In the genomic region with DNA sequence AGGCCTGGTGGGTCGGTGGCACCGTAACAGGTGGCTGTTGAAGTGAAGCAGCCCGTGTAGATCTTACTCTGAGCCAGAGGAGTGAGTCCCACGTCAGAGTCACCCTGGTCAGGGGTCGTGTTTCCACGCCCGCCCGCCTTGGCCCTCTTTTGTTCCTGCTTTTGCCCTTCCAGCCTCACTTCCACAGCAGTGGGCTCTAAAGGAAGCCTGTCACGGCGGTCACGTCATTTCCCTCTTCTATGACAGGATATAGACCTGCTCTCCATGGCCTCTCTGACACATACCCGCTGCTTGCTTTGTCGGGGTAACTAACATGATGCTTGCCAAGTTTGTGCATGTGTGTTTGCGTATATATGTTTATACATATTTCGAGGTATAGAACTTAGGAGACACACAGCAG, we compare ENCODE assay signal across 10 mouse cellular contexts. TPM values are rescaled to one million over a fixed set of nuclear protein-coding genes. Genes with fewer than 3 reads are reported as not detected.
DNase-seq lines count a peak whose midpoint lies in the region; ATAC-seq lines count a peak whose summit lies in the region.
"Had no signal": no experiment of that assay in that cellular context is flagged by ENCODE, and none has a peak within 500 bp of the region (broad histone marks: within the 10 kb centered on the region; RNA-seq: fewer than 3 reads in every experiment).

No protein-coding gene starts in this region.

- DNase-seq in forebrain, embryonic 10.5 days (ENCODE audit: extremely low spot score, low spot score): no peak
- no peak for DNase-seq in forebrain, embryonic 11.5 days (ENCODE audit: low spot score)
- DNase-seq in limb, embryonic 10.5 days (ENCODE audit: low spot score): no peak
- no peak for DNase-seq in frontal cortex, postnatal 25 days (ENCODE audit: low spot score in 2 of 2)
- DNase-seq in frontal cortex, postnatal 10 days (ENCODE audit: low spot score in 2 of 2): no peak
- DNase-seq: B cell, adult 2 months had no signal

- no peak overlapping the region for H3K4me2 ChIP-seq in forebrain, embryonic 11.5 days (ENCODE audit: low read depth, low read length, severe bottlenecking)
- H3K4me2 ChIP-seq in limb, embryonic 13.5 days (replicated peaks): no peak overlapping the region
- H3K4me2 ChIP-seq in heart, embryonic 15.5 days: no peak overlapping the region
- H3K4me2 ChIP-seq: embryonic facial prominence, embryonic 12.5 days had no signal

- H3K9me3 ChIP-seq in forebrain, embryonic 10.5 days: peaks cover 3% of the 10 kb centered on the region; the same call in 1 of the 2 replicates
- no peaks in the 10 kb centered on the region for H3K9me3 ChIP-seq in forebrain, embryonic 11.5 days (ENCODE audit: control insufficient read depth, low read length)
- peaks cover 5% of the 10 kb centered on the region for H3K9me3 ChIP-seq in limb, embryonic 13.5 days
- H3K9me3 ChIP-seq in limb, embryonic 10.5 days (replicated peaks): no peaks in the 10 kb centered on the region
- H3K9me3 ChIP-seq in heart, embryonic 15.5 days (replicated peaks): no peaks in the 10 kb centered on the region

- no peak overlapping the region for H3K4me3 ChIP-seq in forebrain, embryonic 10.5 days
- no peak overlapping the region for H3K4me3 ChIP-seq in forebrain, embryonic 11.5 days (ENCODE audit: low read depth, low read length)
- no peak overlapping the region for H3K4me3 ChIP-seq in limb, embryonic 13.5 days
- H3K4me3 ChIP-seq in limb, embryonic 10.5 days: no peak overlapping the region
- no peak overlapping the region for H3K4me3 ChIP-seq in heart, embryonic 15.5 days
- H3K4me3 ChIP-seq: embryonic facial prominence, embryonic 12.5 days had no signal

- H3K4me1 ChIP-seq in forebrain, embryonic 10.5 days: peaks cover 23% of the 10 kb centered on the region
- H3K4me1 ChIP-seq in forebrain, embryonic 11.5 days (replicated peaks; ENCODE audit: control insufficient read depth, insufficient read depth, low read length): no peaks in the 10 kb centered on the region; the same call in 1 of the 2 replicates
- peaks cover 20% of the 10 kb centered on the region for H3K4me1 ChIP-seq in limb, embryonic 13.5 days
- H3K4me1 ChIP-seq in limb, embryonic 10.5 days: peaks cover 8% of the 10 kb centered on the region
- H3K4me1 ChIP-seq in heart, embryonic 15.5 days (replicated peaks): peaks cover 51% of the 10 kb centered on the region

- H3K9ac ChIP-seq in forebrain, embryonic 11.5 days (ENCODE audit: low read length): no peak overlapping the region
- no peak overlapping the region for H3K9ac ChIP-seq in limb, embryonic 13.5 days
- H3K9ac ChIP-seq in heart, embryonic 15.5 days: no peak overlapping the region
- H3K9ac ChIP-seq: embryonic facial prominence, embryonic 12.5 days had no signal

- H3K27ac ChIP-seq in forebrain, embryonic 10.5 days: peak overlapping the region; percentile 48; the same call in 1 of the 2 replicates
- H3K27ac ChIP-seq in forebrain, embryonic 11.5 days (ENCODE audit: low read depth, low read length): no peak overlapping the region
- no peak overlapping the region for H3K27ac ChIP-seq in limb, embryonic 13.5 days
- no peak overlapping the region for H3K27ac ChIP-seq in limb, embryonic 10.5 days
- peak overlapping the region; percentile 40 for H3K27ac ChIP-seq in heart, embryonic 15.5 days
- H3K27ac ChIP-seq: embryonic facial prominence, embryonic 12.5 days had no signal

- H3K36me3 ChIP-seq in forebrain, embryonic 10.5 days (replicated peaks): peaks cover 12% of the 10 kb centered on the region
- no peaks in the 10 kb centered on the region for H3K36me3 ChIP-seq in forebrain, embryonic 11.5 days (ENCODE audit: control insufficient read depth, insufficient read depth, low read length)
- H3K36me3 ChIP-seq in limb, embryonic 13.5 days: peaks cover 10% of the 10 kb centered on the region
- H3K36me3 ChIP-seq in limb, embryonic 10.5 days: peaks cover 7% of the 10 kb centered on the region
- peaks cover 5% of the 10 kb centered on the region for H3K36me3 ChIP-seq in heart, embryonic 15.5 days

- ATAC-seq in forebrain, embryonic 11.5 days (replicated peaks; ENCODE audit: low FRiP score): no peak
- 0 out of 2 replicates have a peak, but pooled peaks have one; percentile 24 for ATAC-seq in limb, embryonic 13.5 days (ENCODE audit: low FRiP score, low read depth)
- 0 out of 2 replicates have a peak, but pooled peaks have one; percentile 21 for ATAC-seq in heart, embryonic 15.5 days (replicated peaks; ENCODE audit: insufficient number of reproducible peaks, insufficient read depth, low FRiP score, low read depth)
- peak; percentile 18; the same call in 1 of the 2 replicates for ATAC-seq in megakaryocyte, adult 5-6 weeks (ENCODE audit: poor library complexity, severe bottlenecking)

- 72% methylated on average over 15 of the region's 15 CpGs for WGBS in forebrain, embryonic 10.5 days
- WGBS in forebrain, embryonic 11.5 days: 63% methylated on average over 15 of the region's 15 CpGs
- WGBS in limb, embryonic 13.5 days: 73% methylated on average over 15 of the region's 15 CpGs
- 76% methylated on average over 15 of the region's 15 CpGs for WGBS in limb, embryonic 10.5 days
- WGBS in heart, embryonic 15.5 days: 60% methylated on average over 15 of the region's 15 CpGs

- H3K27me3 ChIP-seq in forebrain, embryonic 10.5 days (ENCODE audit: poor library complexity, severe bottlenecking): no peaks in the 10 kb centered on the region
- no peaks in the 10 kb centered on the region for H3K27me3 ChIP-seq in forebrain, embryonic 11.5 days (ENCODE audit: control insufficient read depth, insufficient read depth, low read length)
- H3K27me3 ChIP-seq in limb, embryonic 13.5 days: no peaks in the 10 kb centered on the region
- no peaks in the 10 kb centered on the region for H3K27me3 ChIP-seq in limb, embryonic 10.5 days (ENCODE audit: low read depth, poor library complexity, severe bottlenecking)
- no peaks in the 10 kb centered on the region for H3K27me3 ChIP-seq in heart, embryonic 15.5 days
- H3K27me3 ChIP-seq: embryonic facial prominence, embryonic 12.5 days had no signal

RNA-seq across cellular contexts. Expression of a gene that starts 17.5 kb away (rescaled TPM):
- polyA plus RNA-seq in forebrain, embryonic 10.5 days (2016; fragmentation: Nextera tagmentation; extraction: Ambion mirVana): 20.5 and 21.4 TPM in 2 replicates
- polyA plus RNA-seq in forebrain, embryonic 11.5 days (2014; fragmentation: Nextera tagmentation; extraction: Ambion mirVana): 42.7 and 44.6 TPM in 2 replicates
- 28.0 and 29.6 TPM in 2 replicates for polyA plus RNA-seq in limb, embryonic 13.5 days (2015; fragmentation: Nextera tagmentation; extraction: Ambion mirVana)
- polyA plus RNA-seq in limb, embryonic 10.5 days (2016; fragmentation: Nextera tagmentation; extraction: Ambion mirVana): 13.1 and 16.0 TPM in 2 replicates
- 12.7 and 17.2 TPM in 2 replicates for polyA plus RNA-seq in heart, embryonic 15.5 days (2015; fragmentation: Nextera tagmentation; extraction: Ambion mirVana)
- total RNA-seq in megakaryocyte, adult 5-6 weeks (2015): 19.5 and 21.3 TPM in 2 replicates
- total RNA-seq in megakaryocyte, adult 5-6 weeks (2017): 28.9 and 36.3 TPM in 2 replicates

Comparison
In these comparisons a context has a peak if more than half of its experiments do, and no peak if none do; other contexts are left out.
1. H3K27ac ChIP-seq: peak in forebrain, embryonic 10.5 days (single experiment) and heart, embryonic 15.5 days (single experiment); none in forebrain, embryonic 11.5 days (single experiment), limb, embryonic 13.5 days (single experiment) and limb, embryonic 10.5 days (single experiment).